Mouse (Mus musculus): ENCODE results near the gene Pbx3.

Pbx3 gene

DNA sequence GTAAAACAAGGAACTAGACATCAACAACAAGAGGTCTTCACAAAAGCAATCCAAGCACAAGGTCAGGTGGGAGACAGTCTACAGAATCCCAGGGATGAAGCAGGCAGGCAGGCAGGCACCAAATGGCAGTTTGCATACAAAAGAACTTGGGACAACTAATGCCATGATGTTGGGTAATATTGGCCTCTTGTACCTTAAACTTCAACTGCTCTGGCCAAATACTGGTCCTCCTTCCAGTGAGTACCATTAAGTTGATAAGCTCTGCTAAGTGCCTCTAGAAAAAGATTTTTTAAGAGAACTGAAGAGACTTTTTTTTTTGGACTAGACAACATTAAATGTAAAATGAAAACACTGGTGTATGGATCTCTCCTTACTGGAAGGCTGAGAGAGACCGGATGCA is 83.2 kb downstream of the Pbx3 start:
- no peak for DNase-seq (ENCODE audit: low spot score)

DNA sequence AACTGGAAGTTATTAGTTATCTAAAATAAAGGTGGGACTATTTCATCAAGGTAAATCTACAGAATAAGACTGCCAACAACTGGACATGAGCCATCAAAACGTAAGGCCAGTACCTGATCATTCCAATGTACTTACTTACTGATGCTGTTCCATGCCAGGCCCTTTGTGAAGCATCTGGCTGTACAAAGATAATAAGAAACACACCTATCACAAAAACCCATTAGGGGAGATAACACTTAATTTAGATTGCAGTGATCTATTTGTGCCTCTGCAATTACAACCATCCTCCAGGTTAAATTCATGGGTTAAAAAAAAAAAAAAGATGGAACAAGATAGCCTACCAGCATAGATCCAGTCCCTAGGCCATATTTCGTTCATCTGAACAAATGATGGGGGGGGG is 88.7 kb downstream of the Pbx3 start:
- no peak for DNase-seq (ENCODE audit: low spot score)

DNA sequence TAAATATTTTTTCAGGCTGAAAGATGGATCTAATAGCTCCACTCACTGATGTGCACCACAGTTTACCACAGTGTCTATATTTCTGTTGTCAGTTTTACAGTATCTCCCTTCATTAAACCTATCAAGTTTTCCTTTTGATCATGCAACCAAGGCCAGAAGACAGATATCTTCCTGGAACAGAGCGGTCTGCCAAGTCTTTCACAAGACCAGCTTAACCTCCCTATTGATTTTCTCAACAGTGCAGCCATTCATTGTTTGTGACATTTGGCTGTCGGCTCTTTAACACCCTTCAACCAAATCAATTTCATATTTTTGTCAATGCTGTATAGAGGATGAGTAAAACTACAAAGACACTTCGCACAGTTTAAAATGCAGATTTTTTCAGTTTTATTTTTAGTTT is 91.9 kb downstream of the Pbx3 start:
- no peak for DNase-seq (ENCODE audit: low spot score)

DNA sequence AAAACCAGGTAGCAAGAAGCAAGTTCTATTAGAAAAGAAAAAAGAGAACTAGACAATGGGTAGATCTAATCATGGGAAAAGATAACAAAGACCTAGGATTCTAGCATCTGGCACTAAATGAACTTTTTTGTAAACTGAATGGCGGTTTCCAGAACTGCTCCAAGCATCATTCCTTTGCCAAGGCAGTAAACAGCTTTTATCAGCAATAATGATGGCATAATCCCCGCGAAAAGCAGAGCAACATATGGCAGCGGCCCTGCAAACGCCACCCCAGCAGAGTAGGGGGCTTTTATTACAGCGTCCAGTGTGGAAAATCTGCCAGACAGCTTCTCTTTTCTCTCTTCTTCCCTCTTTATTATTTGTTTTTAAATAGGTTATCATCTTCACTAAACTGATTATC is 93.2 kb downstream of the Pbx3 start:
- DNase-seq (ENCODE audit: low spot score): no peak

DNA sequence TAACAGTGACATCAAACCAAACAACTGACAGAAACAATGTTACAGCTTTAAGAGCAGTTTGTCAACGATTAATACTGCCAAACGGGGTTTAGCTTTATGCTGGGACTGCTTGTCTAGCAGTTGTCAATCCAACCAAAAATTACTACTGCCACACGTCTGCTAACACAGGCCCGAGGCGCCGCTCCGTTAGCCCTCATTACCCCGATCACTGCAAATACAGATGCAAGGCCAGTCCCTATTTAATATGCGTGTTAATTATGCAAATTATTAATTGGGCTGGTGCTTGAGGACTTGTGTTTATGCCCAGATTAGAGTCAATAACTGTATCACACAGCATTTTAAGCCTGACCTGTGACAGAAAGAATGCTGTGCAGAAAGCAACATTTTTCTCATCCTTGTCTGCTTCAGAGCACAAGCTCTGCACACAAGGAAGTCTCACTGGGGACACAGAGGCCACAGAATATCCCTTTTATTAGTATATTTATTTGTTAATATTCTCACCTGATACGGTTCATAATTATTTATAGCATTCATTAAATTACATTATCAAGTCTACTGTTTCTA is 97.2 kb downstream of the Pbx3 start:
- DNase-seq (ENCODE audit: low spot score): no peak

DNA sequence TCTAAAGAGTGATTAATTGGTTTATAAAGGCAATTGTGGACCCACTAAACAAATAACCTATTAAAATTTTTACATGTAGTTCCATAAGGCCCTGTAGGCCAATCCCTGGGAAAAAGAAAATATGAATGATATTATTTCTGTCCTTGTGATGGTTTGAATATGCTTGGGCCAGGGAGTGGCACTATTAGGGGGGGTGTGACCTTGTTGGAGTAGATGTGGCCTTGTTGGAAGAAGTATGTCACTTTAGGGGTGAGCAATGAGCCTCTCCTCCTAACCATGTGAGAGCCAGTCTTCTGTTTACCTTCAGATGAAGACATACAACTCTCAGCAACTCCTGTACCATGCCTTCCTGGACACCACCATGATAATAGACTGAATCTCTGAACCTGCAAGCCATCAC is 110.9 kb downstream of the Pbx3 start:
- DNase-seq (ENCODE audit: low spot score): no peak

DNA sequence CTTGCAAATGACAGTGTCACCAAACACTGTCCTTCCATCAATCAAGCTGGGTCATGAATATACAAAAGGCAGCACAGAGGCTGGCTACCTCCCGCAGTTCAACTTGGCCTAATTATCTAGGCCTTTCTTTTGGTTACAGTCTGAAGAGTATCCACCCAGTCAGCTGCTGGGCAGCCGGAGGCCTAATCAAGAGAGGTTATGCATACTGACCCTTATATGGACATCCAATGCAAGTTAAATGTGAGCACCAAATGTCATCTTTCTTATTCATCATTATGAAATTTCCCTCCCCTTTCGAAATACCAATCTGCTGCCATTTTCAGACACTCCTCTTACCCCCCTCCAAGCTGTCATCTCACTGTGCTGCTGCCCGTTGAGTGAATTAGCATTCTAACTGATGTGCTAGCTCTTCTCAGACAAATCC is 112.3 kb downstream of the Pbx3 start:
- no peak for DNase-seq (ENCODE audit: low spot score)

DNA sequence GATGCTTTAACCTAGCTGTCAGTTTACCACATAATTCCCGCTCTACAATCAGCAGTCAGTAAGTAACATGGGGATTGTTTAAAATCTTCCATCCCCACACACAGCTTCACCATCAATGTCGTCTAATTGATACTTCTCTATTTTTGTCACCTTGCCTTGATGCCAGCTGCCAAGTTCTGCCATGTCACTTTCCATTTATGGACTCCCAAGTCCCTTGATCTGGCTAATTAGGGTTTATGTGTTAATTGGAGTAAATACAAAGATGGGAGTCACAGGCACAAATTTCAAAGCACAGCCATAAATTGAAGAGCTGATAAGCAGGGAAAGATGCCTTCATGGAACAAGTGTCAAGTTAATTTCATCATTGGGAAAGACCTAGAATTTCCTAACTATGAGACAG is 114.7 kb downstream of the Pbx3 start:
- no peak for DNase-seq (ENCODE audit: low spot score)

DNA sequence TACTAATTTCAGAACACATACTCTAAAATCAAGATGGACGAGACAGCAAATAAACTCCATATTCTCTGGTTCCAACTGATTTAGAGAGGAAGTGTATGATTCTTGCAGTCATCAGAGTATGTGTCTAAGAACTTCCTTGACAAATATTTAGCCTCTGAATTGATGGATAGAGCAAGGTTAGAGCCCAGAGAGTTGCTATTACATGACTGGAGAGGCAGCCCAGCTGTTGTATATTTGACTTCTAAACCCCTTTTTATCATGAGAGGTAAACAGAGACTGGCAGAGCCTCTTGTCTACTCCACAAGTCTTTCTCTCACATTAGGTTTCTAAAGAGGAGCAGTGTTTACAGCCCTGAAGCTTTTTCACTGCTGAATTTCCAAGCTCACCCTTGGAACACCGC is 115.3 kb downstream of the Pbx3 start:
- no peak for DNase-seq (ENCODE audit: low spot score)

DNA sequence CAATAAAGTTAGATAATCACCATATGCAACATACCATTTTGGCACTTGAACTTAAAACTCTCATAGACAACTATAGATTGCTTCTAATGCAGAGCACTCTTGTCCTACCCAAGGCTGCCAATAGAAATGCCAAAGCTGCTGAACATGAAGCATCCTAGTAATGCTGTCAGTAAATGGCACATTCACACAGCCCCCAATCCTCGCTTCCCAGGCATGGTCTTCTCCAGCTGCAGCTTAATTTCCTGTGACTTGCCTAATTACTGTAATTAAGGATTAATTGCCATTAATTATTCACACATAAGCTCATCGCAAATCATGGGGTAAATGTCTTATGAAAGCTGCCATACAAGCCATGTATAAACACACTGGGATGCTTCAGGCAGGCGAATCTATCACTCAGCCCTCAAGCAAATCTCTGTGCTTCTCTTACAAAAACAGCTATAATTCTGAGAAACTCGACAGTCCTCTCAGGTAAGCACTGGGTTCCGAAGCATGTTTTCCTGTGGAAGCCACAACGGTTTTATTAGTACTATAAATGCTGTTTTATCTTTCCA is 116.9 kb downstream of the Pbx3 start:
- no peak for DNase-seq (ENCODE audit: low spot score)

DNA sequence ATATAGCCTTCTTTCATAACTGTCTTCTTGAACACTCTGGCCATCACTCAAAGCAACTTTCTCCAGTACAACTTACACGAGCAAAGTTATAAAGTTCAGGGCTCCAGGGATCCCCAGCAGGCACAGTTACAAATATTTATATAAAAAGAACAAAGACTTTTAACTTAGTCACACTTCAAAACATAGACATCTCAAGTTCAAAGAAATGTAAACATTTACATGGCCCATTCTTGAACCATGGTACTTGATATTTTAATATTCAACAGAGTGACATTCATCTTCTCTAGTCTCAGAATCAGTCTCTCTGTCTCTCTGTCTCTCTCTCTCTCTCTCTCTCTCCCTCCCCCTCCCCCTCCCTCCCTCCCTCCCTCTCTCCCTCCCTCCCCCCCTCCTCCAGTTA is 119.3 kb downstream of the Pbx3 start:
- no peak for DNase-seq (ENCODE audit: low spot score)

DNA sequence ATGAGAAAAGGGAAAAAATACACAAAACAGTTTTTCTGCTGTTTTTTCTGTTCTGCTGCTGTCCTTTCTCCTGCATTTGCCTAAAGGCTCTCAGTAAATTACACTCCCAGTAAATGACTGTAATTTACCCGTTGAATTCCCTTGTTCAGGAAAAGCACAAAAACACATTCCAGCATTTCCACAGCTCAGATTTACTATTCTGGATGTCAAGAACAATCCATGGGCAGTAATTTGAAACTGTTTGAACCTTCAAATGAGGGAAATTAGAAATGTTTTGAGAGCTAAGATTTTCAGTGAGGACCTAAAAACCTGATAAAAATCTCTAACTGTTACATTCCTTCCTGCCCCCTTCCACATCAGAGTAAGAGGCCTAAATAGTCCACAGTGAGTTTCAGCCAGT is 119.8 kb downstream of the Pbx3 start:
- no peak for DNase-seq (ENCODE audit: low spot score)

DNA sequence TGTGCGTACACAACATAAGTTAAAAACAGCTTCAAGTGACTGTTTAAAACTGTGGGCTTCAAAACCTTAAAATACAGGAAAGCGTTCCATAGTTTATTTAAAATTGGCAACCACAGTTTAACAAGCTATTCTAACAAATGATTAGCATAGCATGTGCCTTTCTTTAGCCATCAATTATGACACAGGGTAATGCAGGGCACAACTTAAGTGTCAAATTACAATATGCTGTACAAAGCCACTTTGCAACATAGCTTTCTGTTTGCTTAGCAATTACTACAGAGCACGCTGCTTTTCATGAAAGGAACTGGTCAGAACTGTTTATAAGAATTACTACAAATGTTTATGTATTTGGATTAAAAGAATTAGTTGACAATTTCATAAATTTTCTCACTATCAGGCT is 120.7 kb downstream of the Pbx3 start:
- no peak for DNase-seq (ENCODE audit: low spot score)

DNA sequence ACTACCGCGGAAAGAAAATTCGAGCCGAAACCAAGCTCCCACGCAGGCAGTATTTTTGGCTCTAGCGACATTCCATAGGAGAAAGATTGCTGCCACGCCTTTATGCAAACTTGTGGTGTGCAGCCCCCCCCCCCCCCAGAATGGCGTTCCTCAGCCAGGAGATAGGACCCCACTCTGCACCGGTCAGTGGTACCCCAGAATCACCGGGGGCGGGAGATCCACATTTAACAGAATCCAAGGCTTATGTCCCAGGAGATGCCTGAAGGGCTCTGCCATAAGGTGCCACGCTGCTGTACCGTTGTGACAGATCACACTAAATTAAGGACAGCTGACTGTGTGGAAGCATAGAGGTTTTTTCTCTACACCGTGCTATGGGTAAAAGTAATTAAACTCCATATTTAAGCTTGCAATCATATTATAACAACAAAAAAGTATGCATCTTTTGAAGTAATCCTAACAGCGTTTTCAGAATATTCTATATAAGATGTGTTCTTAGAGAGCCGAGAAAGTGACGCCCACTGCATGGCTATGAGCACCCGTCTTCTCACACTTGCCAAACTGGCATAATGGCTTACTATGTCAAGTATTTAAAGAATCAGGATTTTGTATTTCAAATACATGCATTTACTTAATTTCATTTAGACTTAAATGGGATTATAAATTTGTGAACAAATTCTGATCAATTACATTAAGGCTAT is 122.8 kb downstream of the Pbx3 start:
- DNase-seq (ENCODE audit: low spot score): no peak

DNA sequence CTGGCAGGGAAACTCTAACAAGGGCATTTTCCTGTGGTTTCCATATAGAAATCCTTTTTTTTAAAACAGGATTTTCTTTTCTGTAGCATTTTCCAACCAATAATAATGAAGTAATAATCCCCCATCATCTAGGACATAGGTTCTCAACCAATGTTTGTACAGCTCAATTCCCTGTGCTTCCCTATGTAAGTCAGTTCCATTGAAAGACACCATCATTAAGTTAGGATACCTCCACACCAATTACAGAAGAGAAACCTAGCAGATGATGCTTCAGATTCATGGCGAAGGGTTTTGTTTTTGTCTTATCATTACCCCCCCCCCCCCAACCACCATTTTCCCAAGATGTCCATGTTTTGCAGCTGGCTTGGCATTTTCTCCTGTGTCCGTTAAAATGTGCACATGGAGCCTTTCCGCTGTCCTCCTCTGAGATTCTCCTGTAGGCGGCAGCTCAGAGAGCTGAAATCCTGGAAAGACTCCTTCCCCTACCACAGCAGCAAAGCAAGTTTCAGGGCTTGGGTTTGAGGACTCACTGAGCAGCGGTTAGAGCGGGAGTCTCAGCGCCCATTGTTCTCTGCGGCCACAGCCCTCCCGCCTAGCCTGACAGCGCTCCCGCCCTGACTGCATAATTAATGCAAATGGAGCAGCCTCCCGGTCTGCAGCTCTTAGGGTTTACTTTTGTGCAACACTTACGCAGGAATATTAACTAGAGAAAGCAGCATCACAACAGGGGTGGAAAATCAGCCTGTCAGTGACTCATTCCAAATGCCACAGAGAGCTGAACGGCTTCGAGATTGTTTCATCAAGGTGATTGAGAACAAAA is 123.6 kb downstream of the Pbx3 start:
- peak; percentile 14 for DNase-seq (ENCODE audit: low spot score)

DNA sequence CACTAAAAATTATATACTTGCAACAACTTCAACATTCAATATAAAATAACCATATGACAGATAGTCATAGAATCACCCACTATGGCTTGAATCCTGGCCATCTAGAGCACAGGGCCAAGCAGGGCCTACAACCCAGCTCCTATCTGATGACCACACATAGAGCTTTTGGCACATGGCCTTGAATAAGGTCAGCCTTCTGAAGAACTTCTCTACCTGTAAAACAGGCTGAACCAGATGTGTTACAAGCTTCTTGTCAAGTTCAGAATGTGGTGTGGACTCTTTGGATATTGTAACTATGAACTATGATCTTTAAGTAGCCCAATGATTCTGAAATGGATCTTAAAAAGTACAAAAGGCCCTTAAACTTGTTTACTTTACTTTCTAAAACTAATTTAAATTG is 132.1 kb downstream of the Pbx3 start:
- DNase-seq (ENCODE audit: low spot score): no peak

DNA sequence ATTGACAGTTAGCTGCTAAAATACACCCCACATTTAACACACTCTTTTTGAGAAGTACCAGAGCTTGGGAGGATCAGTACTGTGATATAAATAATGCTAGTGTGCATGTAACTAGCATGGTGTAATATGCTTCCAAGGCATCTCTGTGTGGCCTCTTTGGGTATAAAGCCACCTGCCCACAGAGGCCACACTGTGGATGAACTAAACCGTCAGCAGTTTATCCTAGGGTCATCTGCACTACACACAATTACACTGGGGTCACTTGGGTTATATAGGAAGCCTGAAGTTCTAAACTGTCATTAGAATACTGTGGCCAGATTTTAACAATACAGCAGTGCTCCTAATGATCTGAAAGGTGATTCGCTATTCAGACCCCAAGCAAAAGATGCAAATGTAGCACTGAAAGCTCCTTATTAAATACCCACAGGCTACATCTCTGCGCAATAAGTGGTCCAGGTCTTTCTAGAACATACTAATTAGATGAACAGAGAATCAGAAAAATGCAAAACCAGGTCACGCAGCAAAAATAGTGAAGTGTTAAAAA is 133.6 kb downstream of the Pbx3 start:
- no peak for DNase-seq (ENCODE audit: low spot score)

DNA sequence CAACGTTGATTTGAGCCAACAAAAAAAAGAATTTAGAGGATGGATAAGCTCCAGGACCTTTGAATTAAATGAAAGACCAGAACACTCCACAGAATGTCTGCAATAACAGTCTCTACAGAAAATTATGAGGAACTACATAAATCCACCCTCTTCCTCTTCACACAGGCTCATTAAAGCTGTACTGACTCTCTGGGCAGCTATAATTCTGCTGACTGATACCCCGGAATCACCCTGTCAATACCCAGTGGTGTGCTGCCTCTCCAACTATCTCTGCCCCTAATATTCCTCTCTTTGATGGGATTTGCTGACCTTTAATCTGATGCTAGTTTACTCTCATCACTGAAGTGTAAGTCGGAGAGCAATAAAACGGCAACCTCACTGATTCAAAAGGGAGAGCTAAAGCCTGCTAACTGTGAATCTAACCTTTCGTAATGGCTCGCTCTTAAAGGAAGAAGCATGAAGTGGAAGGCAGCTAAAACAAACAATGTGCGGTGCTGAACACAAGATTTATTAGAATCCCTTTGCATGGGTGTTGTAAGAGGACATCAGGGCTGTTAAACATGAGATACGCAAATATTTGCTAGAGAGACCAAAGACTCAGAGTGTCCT is 137.4 kb downstream of the Pbx3 start:
- DNase-seq (ENCODE audit: low spot score): no peak

DNA sequence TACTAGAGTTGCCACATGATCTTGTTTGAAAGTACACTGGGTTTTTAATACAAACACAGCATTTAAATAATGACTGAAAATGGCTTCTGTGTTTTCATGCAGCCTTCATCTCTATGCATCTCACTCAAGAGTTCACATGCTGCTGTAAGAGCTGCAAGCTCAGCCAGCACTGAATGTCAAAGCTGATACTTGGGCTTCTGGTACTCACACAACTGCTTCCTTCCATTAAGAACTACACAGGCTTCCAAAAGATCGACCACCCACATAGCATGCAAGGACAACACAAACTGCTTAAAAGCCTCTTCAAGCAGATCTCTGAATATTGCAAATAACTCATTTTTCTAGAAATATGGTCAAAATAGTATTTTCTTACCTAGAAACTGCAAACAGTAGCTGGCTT is 138.7 kb downstream of the Pbx3 start:
- DNase-seq (ENCODE audit: low spot score): no peak

DNA sequence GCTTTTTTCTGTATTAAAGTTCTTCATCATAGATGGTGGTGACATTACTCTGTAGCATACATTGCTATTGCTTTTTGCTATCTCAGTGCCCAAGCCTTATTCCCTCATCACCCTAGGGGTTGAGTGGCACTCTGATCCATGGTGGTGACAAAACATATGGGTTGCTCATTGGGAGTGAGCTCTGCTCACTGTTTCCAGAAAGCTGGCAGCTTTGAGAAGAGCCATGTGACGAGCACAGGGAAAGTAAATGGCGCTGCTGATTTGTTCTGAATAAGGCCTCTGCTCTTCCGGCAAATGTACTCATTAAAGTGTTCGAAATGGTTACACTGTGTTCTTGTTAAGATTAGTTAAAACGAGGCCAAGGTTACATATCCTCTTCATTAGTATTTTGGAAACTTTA is 139.7 kb downstream of the Pbx3 start:
- no peak for DNase-seq (ENCODE audit: low spot score)

DNA sequence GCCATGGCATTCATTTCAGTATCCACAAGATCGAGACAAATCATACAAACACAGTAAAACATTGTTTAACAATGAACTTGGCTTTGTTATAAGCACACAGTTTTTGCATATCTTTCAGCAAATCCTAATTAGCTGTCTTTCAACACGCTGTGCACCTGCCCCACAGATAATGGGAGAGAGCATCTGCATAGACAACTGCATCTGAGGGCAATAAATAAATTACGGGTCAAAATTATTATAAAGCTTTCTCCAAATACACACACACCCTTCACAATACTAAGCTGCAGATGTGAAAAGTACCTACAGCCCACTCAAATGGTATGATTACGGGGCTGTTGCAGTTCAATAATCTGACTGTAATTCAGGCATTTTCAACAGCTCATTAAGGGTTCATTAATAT is 145.3 kb downstream of the Pbx3 start:
- no peak for DNase-seq (ENCODE audit: low spot score)

DNA sequence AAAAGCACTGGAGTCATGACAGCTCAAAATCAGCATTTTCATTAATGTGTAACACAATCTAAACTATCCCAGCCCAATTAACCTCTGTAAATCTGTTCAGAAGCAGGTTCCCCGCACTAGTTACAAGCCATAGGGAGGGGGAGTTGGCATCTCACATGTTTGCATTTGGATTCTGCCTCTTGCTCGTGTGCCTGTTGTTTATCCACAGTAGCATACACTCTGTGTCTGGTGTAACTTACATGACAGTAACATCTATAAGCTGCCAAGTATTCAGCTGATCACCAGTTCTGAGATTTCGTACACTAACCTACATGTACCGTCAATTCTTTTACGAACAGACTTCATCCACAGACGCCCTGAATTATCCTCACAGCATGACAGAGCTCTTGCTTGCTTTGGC is 147.5 kb downstream of the Pbx3 start:
- no peak for DNase-seq (ENCODE audit: low spot score)

DNA sequence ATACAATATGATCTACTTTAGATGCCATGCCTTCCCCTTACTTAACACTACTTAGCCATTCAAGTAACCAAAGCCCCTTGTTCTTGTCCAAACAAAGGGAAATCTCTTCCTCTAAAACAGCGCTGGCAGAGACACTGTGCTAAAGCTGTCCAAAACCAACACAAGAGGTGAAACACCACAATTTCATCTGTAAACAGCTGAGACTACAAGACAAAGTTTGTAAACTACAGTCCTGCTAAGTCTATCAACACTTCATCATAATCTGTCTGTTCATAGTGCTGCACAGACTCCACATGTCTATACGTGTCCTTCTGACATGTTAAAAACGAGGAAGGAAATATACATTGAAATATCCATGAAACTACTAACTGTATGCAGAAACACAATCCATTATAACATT is 151.5 kb downstream of the Pbx3 start:
- no peak for DNase-seq (ENCODE audit: low spot score)
